Mouse (Mus musculus) large intestine, adult 2 months (tissue): ENCODE results near the gene Pepd. TPM values are rescaled to one million over a fixed set of nuclear protein-coding genes. Genes with fewer than 3 reads are reported as not detected.

Source experiments
- DNase-seq: peaks from one replicate; pipeline ENCODE4 v3.0.0-alpha.2; 2012; ENCODE audit warnings: low read depth, low spot score
- whole genome bisulfite sequencing: fragments of 180-500 bp; shearing (Covaris S2); methylation state at CpG from one replicate; pipeline ENCODE4 v1.1.7; 2018; 5-methylcytosine and 5-hydroxymethylcytosine counted together
- polyA plus RNA-seq: library from polyadenylated mRNA; depleted of rRNA; stranded (reverse); fragments of >200 nt; gene quantifications from 2 replicates; pipeline ENCODE4 v1.2.3, GENCODE M21; 2012

Gene Pepd
- polyA plus RNA-seq, 1 experiment = 317 TPM

GRCm38 (mm10) chr7:34929614-34930262 is 17.6 kb downstream of the Pepd start:
- WGBS = 72% methylated on average over 8 of the region's 8 CpGs
- DNase-seq = no peak

- WGBS = 55% methylated on average over 7 of the region's 7 CpGs
- no peak for DNase-seq
Observed at GRCm38 (mm10) chr7:34930263-34930757, 18.1 kb downstream of the Pepd start.

GRCm38 (mm10) chr7:34932631-34933030 is 20.5 kb downstream of the Pepd start:
- WGBS = 91% methylated on average over 8 of the region's 8 CpGs
- no peak for DNase-seq

- WGBS = 53% methylated on average over 3 of the region's 3 CpGs
- DNase-seq = no peak
Observed at GRCm38 (mm10) chr7:34933142-34933541, 21.0 kb downstream of the Pepd start.

DNA sequence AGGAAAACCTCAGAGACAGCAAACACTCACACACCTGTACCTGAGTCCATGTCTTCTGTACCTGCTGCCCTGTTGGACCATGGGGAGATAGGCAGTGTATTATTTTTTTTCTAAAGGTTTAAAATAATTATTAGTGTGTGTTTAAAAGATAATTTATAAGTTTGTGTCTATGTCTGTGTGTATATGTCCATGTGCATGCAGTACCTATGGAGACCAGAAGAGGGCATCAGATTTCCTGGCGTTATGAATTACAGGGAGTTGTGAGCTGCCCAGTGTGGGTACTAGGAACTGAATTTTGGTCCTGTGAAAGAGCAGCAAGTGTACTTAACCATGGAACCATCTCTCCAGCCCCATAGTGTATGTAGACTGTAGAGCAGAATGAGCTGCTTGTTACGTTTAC is 24.2 kb downstream of the Pepd start:
- WGBS = 96% methylated on average over 2 of the region's 2 CpGs
- DNase-seq = no peak

GRCm38 (mm10) chr7:34938636-34939261 is 26.6 kb downstream of the Pepd start:
- no peak for DNase-seq
- WGBS = 78% methylated on average over 7 of the region's 7 CpGs

GRCm38 (mm10) chr7:34939262-34939951 is 27.2 kb downstream of the Pepd start:
- WGBS = 70% methylated on average over 14 of the region's 14 CpGs
- no peak for DNase-seq

DNA sequence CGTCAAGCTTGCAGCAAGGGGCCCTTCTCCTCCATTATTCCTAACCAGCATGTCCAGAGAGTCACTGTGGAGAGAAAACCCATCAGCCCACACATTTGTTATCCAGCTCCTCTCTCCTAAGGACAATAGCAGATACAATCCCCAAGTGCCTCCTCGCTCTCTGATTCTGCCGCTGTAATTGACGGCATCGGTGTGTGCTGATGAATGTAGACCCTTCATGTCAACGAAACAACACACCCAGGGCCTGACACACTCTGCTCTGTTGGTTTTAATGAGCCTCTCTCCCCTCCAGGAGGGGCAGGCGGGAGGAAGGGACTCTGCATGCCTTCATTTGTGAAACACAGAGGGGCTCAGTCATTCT is 27.8 kb downstream of the Pepd start:
- WGBS = 88% methylated on average over 7 of the region's 7 CpGs

DNA sequence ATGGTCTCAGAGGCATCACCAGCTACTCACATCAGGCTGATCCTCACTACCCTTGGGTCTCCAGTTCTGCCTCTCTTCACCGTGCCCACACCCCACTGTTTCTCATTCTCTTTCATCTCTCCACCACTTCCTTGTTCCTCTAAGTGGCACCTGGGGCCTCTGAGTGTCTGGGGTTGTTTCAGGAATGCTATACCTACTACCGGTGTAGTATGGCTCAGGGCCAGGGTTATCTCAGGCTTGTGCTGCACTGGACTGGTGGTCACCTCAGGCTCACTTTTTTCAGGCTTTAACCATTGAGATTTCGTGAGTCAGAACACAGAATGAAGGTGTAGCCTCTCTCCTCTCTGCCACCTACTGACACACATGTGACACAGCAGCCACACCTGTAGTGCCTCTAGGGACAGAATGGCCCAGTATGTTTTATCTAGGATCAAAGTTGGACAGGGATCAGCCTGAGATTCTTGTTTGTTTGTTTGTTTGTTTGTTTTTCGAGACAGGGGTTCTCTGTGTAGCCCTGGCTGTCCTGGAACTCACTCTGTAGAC is 31.5 kb downstream of the Pepd start:
- WGBS = 32% methylated on average over 4 of the region's 4 CpGs
- DNase-seq = no peak

More for the DNA sequence above, 27.8 kb downstream of the Pepd start:
- DNase-seq = no peak

- DNase-seq = no peak
- 93% methylated on average over 7 of the region's 7 CpGs for WGBS
Observed at GRCm38 (mm10) chr7:34946269-34946925, 34.2 kb downstream of the Pepd start.

GRCm38 (mm10) chr7:34954548-34954947 is 42.4 kb downstream of the Pepd start:
- no peak for DNase-seq
- 87% methylated on average over 9 of the region's 9 CpGs for WGBS

DNA sequence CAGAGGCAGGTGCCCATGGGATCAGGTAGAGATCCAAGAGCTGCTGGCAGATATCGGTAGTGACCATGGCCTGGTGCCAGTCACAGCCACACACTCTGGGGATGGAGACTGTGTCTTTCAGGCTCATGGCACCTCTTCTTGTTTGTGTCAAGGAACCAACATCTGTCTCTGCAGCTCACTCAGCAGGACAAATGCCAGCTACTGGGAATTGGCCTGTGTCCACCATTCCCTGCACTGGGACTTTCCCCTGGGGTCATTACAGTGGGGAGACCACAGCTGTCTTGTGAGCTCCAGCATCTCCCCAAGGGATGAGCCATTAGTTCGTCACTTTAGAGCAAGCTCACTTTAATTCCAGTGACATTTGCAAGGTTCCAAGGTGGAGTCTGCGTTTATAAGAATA is 43.1 kb downstream of the Pepd start:
- WGBS = 87% methylated on average over 3 of the region's 3 CpGs
- DNase-seq = no peak

DNA sequence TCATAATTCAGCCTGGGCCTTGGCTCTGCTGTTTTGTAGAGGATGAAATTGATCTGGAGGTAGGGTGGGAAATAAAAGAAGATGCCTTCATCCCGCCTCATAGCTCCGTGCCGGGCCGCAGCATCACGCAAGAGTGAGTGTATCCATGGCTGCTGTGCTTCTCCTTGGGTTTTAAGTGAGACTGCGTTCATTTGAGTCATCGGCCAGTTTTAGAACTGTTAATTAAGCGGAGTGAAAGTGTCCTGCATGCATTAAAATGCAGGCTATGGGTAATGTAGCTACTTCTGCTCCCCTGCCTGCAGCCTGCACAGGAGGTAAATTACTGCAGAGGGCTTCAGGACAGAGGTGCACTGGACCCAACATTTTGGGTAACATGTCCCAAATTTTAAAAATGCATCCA is 45.0 kb downstream of the Pepd start:
- no peak for DNase-seq
- 96% methylated on average over 8 of the region's 8 CpGs for WGBS

DNA sequence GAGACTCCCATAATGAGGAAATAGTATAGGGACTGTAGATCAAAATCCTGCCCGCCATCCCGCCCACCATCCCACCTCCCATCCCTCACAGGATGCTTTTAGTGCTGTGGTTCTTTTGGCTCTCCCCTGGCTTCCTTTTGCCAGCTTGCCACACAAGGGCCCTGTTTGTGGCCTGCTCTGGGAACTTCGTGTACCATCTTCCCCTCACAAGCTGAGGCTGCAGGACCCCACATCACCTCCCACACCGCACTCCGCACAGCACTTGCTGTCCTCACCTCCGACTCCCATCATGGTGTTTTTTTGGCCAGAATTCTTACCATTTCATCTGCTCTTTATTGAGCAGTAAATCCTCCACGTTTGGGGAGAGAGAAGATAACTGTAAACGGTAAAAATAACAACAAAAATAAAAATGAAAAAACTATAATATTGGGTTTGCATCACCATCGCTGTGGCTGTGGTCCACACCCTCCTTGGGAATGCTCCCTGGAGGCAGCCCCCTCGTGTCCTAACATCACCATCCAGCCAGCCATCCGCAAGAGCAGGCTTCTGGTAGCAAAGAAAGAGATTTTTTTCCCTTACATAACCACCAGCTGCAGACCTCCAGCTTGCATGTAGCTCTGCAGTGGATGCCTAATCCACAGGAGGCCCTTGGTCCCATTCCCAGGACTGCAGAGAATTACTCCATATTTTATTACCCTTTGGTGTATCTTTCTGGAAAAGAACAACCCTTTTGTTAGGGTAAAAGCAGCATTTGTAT is 51.9 kb downstream of the Pepd start:
- 74% methylated on average over 11 of the region's 11 CpGs for whole genome bisulfite sequencing
- no peak for DNase-seq

DNA sequence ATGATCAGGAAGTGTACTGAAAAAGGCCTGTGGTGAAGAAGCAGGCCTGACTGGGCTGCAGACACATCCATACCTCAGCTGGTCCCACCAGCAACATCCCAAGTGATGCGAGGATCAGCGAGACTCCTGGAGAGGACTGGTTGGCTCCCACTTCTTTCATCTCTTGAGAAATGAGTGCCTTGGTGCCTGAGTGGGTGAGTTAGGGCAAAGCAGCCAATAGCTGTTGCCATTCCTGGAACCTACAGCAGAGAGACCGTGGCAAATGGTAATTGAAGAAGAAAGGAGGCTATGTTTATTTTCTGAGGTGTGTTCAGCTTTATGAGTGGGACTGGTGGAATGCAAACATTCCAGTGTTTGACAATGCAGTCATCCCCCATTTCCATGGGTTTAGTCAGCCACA is 55.2 kb downstream of the Pepd start:
- no peak for DNase-seq
- WGBS = 27% methylated on average over 3 of the region's 3 CpGs

DNA sequence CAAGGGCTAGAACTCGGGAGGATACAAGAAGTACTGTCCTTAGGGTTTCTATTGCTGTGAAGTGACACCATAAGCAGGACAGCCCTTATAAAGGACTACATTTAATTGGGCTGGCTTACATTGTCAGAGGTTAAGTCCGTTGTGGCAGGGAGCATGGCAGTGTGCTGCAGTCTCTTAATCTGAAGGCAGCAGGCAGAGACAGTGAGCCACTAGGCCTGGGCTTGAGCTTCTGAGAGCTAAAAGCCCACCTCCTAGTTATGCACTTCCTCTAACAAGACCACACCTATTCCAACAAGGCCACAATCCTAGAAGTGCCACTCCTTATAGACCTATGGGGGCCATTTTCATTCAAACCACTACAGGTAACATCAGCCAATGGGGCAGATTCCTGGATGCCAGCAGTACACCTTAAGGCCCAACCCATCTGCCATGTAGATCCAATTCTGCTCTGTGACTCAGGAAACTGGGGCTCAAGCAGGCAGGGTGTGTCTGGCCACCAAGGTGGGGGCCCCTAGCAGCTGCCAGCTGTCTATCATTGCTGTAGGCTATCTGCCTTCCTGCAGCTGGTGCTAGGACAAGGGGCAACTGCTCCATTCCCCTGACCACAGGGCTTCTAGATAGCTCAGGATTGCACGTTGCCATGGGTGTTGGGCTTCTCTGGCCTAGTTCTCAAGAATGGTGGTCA is 56.7 kb downstream of the Pepd start:
- WGBS = 66% methylated on average over 3 of the region's 3 CpGs
- no peak for DNase-seq

GRCm38 (mm10) chr7:34971826-34972225 is 59.6 kb downstream of the Pepd start:
- no peak for DNase-seq
- 66% methylated on average over 10 of the region's 10 CpGs for WGBS

DNA sequence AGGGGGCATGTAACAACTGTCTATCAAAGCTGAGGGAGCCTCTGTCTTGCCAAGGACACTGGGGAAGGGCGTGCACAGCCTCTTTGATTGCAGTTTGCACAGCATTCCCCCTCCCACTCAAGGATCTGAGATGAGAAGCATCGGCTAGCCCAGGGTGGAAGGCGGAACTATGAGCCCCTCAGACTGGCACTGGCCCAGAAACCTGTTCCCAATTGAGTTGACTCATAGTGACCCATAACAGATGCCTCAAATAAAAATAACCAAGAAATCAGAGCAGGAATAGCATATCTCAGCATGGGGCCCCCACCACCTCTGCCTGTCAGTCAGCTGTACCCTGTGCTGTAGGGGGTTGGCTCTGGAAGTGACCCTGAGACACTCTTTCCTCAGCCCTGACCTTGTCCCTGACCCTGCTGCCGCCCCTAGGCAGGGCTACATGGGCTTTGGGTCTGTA is 60.8 kb downstream of the Pepd start:
- WGBS = 68% methylated on average over 4 of the region's 4 CpGs
- no peak for DNase-seq

- no peak for DNase-seq
- WGBS = 74% methylated on average over 3 of the region's 3 CpGs
Observed at GRCm38 (mm10) chr7:34973877-34974276, 61.7 kb downstream of the Pepd start.
